Mouse (Mus musculus): Measurements from ENCODE around the gene Abcc1. TPM values are rescaled to one million over a fixed set of nuclear protein-coding genes. Genes with fewer than 3 reads are reported as not detected.

Abcc1 gene
- polyA plus RNA-seq, 1 experiment from 2014 or later = 8.2 TPM

DNA sequence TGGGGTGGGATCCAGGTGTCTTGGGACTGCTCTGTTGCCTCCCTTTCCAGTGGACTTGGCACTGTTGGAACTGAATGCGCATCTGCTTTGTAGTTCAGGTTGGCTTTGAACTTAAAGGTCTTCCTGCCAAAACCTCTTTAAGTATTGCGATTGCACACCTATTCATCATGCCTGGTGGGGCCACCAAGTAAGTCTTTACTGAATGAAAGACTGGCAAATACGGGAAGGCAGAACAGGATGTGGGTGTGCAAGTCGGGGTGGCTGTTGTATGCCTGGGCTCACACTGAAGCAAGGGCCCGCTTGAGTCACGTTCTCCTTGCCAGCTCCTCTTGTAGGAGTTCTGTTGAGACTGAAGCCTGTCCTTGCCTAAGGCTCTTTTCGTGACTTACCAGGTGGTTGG, 18.5 kb downstream of the Abcc1 start:
- Histone ChIP-seq H3K4me3 (no peak overlapping the region), H3K4me1 (no peaks in the 10 kb centered on the region), H3K9me3 (replicated peaks) (no peaks in the 10 kb centered on the region), H3K27ac (replicated peaks) (no peak overlapping the region), H3K36me3 (no peaks in the 10 kb centered on the region), H3K27me3 (ENCODE audit: low read depth, poor library complexity, severe bottlenecking) (no peaks in the 10 kb centered on the region)
- no peak for DNase-seq (ENCODE audit: low spot score)
- 90% methylated on average over 7 of the region's 7 CpGs for WGBS

DNA sequence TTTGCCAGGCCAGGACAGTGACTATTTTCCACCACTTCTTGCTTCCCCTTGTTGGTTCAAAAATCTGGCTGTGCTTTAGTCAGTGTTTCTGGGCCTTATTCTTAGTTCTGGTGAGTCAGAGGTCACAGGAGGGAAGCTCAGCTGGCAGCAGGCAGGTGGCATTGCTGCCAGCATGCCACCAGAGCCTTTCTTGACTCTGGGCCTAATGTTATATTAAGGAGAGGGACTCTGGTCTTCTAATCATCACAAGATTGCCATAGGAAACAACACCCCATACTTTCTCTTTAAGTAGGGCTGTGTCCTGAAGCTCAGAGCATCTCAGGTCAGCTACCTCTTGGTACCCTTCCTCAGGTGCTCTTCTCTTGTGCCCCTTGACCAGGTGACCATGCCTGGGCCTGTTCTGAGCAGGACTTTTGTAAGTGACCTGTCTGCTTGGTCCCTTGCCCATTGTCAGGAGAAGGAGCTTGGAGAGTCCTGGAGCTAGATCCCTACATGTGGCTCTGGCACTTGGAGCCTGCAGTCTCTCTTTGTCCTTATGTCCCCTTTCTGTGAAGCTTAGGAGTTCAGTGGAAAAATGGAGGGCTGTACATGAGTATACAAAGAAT, 19.8 kb downstream of the Abcc1 start:
- H3K4me3 ChIP-seq = no peak overlapping the region
- H3K36me3 ChIP-seq = no peaks in the 10 kb centered on the region
- H3K27ac ChIP-seq (replicated peaks) = no peak overlapping the region
- no peaks in the 10 kb centered on the region for H3K27me3 ChIP-seq (ENCODE audit: low read depth, poor library complexity, severe bottlenecking)
- no peaks in the 10 kb centered on the region for H3K9me3 ChIP-seq (replicated peaks)
- no peak for DNase-seq (ENCODE audit: low spot score)
- H3K4me1 ChIP-seq = no peaks in the 10 kb centered on the region

DNA sequence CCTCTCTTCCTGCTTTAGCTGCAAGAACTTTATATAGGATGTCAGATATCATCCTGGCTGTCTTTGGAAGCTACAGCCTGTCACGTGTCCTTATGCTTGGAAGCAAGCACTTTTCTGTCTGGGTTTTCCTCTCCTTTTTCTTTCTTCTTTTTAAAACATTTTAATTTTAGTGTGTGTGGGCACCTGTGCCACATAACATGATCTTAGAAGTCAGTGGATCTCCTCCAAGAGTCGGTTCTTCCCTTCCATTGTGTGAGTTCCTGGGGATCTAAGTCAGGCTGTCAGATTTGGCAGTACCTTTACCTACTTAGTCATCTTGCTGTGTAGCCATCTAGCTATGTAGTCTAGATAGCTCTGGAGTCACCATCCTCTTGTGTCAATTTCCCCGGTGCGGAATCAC, 37.9 kb downstream of the Abcc1 start:
- Histone ChIP-seq H3K4me3 (no peak overlapping the region), H3K36me3 (0 out of 2 replicates have a peak, but pooled peaks cover 14% of the 10 kb centered on the region), H3K27ac (replicated peaks) (no peak overlapping the region), H3K4me1 (no peaks in the 10 kb centered on the region), H3K9me3 (replicated peaks) (no peaks in the 10 kb centered on the region), H3K27me3 (ENCODE audit: low read depth, poor library complexity, severe bottlenecking) (no peaks in the 10 kb centered on the region)
- DNase-seq (ENCODE audit: low spot score) = no peak
- whole genome bisulfite sequencing = 93% methylated on average over 4 of the region's 4 CpGs

DNA sequence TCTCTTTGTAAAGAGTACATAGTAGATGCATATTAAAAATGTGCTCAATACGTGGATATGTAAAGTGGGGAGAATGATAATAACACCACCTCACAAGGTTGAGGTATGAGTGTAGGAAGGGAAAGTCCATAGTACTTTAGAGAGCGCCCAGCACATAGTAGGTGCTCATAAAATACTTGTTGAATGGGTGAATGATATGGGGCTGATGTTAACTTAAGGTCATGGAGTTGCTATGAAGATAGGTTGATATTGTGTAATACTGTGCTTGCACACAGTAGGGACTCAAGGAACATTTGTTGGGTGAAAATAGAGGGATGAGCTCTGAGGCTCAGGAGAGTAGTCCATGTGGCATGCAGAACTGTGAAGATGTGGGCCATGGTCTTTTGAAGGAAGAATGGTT, 42.1 kb downstream of the Abcc1 start:
- peaks cover 47% of the 10 kb centered on the region for H3K36me3 ChIP-seq
- 91% methylated on average over 2 of the region's 2 CpGs for WGBS
- no peaks in the 10 kb centered on the region for H3K9me3 ChIP-seq (replicated peaks)
- H3K4me1 ChIP-seq = no peaks in the 10 kb centered on the region
- DNase-seq (ENCODE audit: low spot score) = no peak
- no peak overlapping the region for H3K4me3 ChIP-seq
- H3K27me3 ChIP-seq (ENCODE audit: low read depth, poor library complexity, severe bottlenecking) = no peaks in the 10 kb centered on the region
- no peak overlapping the region for H3K27ac ChIP-seq (replicated peaks)

DNA sequence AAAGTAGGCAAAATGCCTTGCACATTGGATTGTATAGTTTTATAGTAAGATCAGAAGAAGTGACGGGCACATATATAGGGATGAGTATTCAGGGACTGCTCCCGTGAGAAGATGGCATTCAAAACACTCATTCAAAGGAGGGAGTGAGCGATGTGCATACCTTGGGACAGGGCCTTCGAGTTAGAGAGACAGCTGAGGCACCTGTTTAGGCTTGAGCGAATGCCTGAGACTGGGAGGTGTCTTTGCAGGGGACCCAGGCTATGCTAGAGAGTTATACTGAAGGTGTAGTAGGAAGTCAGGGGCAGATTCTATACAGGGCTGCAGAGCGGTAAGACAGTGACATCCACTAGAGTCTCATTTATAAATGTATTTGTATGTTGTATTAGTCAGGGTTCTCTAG, 44.3 kb downstream of the Abcc1 start:
- no peak for DNase-seq (ENCODE audit: low spot score)
- 92% methylated on average over 6 of the region's 6 CpGs for WGBS
- Histone ChIP-seq H3K36me3 (peaks cover 48% of the 10 kb centered on the region), H3K27me3 (ENCODE audit: low read depth, poor library complexity, severe bottlenecking) (no peaks in the 10 kb centered on the region), H3K27ac (replicated peaks) (no peak overlapping the region), H3K4me1 (no peaks in the 10 kb centered on the region), H3K9me3 (replicated peaks) (no peaks in the 10 kb centered on the region), H3K4me3 (no peak overlapping the region)

DNA sequence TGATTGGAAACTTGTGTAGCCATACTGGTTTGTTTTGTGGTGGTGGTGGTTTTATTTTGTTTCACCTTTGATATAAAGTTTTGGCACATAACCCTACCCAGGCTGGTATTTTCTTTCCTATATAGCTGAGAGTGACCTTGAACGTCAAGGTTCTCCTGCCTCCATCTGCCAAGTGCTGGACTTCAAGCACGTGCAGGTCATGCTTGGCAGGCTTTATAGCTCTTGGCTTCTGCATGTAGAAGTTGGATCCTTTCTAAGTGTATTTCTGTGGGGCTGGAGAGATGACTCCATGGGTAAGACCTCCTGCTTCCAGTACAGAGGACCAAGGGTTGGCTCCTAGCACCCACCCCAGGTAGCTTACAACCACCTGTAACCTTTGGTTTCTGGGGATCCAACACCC, 47.8 kb downstream of the Abcc1 start:
- peaks cover 68% of the 10 kb centered on the region for H3K36me3 ChIP-seq
- H3K4me3 ChIP-seq = no peak overlapping the region
- H3K9me3 ChIP-seq (replicated peaks) = no peaks in the 10 kb centered on the region
- WGBS = 92% methylated on average over 2 of the region's 2 CpGs
- H3K27ac ChIP-seq (replicated peaks) = no peak overlapping the region
- H3K27me3 ChIP-seq (ENCODE audit: low read depth, poor library complexity, severe bottlenecking) = no peaks in the 10 kb centered on the region
- no peaks in the 10 kb centered on the region for H3K4me1 ChIP-seq
- DNase-seq (ENCODE audit: low spot score) = no peak

DNA sequence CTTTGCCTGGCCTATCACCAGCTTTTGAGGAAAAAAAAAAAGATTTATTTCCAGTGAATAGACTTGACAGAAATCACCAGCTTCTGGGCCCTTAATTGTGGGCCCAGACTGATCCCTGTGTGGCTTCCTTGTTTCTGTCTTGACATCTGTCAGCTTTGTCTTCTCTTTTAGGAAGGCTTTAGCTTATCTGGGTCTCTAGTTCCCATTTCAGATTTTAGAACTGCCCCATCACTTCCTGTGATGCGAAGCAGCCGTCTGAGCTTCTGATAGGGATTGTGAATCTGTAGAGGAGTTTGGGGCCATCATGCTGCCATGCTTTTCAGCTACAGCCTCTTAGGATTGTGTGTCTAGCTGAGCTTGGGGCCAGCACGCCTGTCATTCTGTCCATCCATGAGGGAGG, 48.4 kb downstream of the Abcc1 start:
- H3K27me3 ChIP-seq (ENCODE audit: low read depth, poor library complexity, severe bottlenecking) = no peaks in the 10 kb centered on the region
- H3K27ac ChIP-seq (replicated peaks) = no peak overlapping the region
- H3K9me3 ChIP-seq (replicated peaks) = no peaks in the 10 kb centered on the region
- no peak overlapping the region for H3K4me3 ChIP-seq
- WGBS = 95% methylated on average over 3 of the region's 3 CpGs
- peaks cover 61% of the 10 kb centered on the region for H3K36me3 ChIP-seq
- DNase-seq (ENCODE audit: low spot score) = no peak
- no peaks in the 10 kb centered on the region for H3K4me1 ChIP-seq

DNA sequence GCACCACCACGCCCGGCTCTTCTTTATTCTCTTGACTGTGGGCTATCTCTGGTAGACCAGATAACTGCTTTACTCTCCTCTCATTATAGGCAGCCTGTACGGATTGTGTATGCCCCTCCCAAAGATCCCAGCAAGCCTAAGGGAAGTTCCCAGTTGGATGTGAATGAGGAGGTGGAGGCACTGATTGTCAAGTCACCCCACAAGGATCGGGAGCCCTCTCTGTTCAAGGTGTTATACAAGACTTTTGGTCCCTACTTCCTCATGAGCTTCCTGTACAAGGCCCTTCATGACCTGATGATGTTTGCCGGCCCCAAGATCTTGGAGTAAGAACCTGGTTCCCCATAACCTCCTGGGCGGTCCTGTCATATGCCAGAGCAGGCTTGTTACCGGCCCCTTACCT, 49.3 kb downstream of the Abcc1 start:
- no peak for DNase-seq (ENCODE audit: low spot score)
- H3K9me3 ChIP-seq (replicated peaks) = no peaks in the 10 kb centered on the region
- no peaks in the 10 kb centered on the region for H3K27me3 ChIP-seq (ENCODE audit: low read depth, poor library complexity, severe bottlenecking)
- H3K4me1 ChIP-seq = no peaks in the 10 kb centered on the region
- H3K4me3 ChIP-seq = no peak overlapping the region
- WGBS = 94% methylated on average over 7 of the region's 7 CpGs
- no peak overlapping the region for H3K27ac ChIP-seq (replicated peaks)
- H3K36me3 ChIP-seq = peaks cover 53% of the 10 kb centered on the region

DNA sequence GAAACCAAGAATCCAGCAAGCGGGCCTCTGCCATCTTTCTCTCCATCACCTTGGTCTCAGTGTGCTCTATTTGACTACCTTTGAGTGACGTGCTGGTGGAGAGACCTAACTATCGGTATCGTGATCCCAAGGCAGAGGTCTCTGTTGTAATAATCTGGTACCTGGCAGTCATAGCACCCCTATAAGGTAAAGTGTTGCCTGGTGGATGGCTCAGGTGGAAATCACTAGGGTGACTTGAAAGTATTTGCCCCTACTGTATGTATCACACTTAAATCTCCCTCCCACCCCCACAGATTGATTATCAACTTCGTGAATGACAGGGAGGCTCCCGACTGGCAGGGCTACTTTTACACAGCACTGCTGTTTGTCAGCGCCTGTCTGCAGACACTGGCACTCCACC, 49.8 kb downstream of the Abcc1 start:
- WGBS = 94% methylated on average over 7 of the region's 7 CpGs
- Histone ChIP-seq H3K9me3 (replicated peaks) (no peaks in the 10 kb centered on the region), H3K27me3 (ENCODE audit: low read depth, poor library complexity, severe bottlenecking) (no peaks in the 10 kb centered on the region), H3K4me1 (no peaks in the 10 kb centered on the region), H3K36me3 (peaks cover 48% of the 10 kb centered on the region), H3K4me3 (no peak overlapping the region), H3K27ac (replicated peaks) (no peak overlapping the region)
- DNase-seq (ENCODE audit: low spot score) = no peak

DNA sequence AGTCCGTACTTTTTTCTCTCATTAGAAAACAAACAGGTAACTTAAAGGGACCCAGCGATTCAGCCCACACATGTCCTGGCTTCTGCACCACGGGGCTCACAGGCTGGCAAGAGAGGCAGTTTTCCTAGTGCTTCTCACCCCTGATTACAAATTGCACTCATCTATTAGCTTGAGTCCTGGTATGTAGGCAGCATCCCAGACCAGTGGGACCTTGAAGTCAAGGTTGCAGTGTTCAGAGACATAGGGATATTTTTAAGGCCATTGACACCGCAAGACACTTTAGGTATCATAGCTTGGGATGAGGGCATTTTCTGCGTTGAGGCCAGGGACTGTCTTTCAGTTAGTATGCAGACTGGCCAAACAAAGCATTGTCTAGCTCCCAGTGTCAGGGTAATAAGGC, 51.2 kb downstream of the Abcc1 start:
- H3K27me3 ChIP-seq (ENCODE audit: low read depth, poor library complexity, severe bottlenecking) = no peaks in the 10 kb centered on the region
- WGBS = 93% methylated on average over 5 of the region's 5 CpGs
- H3K27ac ChIP-seq (replicated peaks) = no peak overlapping the region
- no peak for DNase-seq (ENCODE audit: low spot score)
- no peak overlapping the region for H3K4me3 ChIP-seq
- no peaks in the 10 kb centered on the region for H3K4me1 ChIP-seq
- H3K9me3 ChIP-seq (replicated peaks) = no peaks in the 10 kb centered on the region
- H3K36me3 ChIP-seq = peaks cover 34% of the 10 kb centered on the region

DNA sequence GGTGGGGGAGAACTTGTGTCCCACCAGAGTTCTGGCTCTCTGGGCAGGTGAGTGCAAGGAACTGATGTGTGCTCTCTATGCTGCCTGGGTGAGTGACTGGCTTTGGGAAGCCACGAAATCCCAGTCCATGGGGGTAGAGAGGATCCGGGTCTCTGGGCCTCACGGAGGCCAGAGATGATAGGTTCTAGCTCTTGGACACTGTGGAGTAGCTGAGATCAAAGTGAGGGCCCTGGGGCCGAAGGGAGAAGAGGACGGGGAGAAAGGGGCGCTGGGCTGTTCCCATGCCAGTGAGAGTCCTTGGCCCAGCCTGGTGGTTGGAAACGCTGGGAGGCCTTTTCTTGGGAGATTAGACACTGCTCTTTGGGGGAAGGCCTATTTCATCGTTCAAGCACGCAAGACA, 53.8 kb downstream of the Abcc1 start:
- Histone ChIP-seq H3K27me3 (ENCODE audit: low read depth, poor library complexity, severe bottlenecking) (no peaks in the 10 kb centered on the region), H3K36me3 (peaks cover 33% of the 10 kb centered on the region), H3K4me3 (no peak overlapping the region), H3K4me1 (no peaks in the 10 kb centered on the region), H3K27ac (replicated peaks) (no peak overlapping the region), H3K9me3 (replicated peaks) (no peaks in the 10 kb centered on the region)
- WGBS = 87% methylated on average over 9 of the region's 9 CpGs
- DNase-seq (ENCODE audit: low spot score) = no peak

DNA sequence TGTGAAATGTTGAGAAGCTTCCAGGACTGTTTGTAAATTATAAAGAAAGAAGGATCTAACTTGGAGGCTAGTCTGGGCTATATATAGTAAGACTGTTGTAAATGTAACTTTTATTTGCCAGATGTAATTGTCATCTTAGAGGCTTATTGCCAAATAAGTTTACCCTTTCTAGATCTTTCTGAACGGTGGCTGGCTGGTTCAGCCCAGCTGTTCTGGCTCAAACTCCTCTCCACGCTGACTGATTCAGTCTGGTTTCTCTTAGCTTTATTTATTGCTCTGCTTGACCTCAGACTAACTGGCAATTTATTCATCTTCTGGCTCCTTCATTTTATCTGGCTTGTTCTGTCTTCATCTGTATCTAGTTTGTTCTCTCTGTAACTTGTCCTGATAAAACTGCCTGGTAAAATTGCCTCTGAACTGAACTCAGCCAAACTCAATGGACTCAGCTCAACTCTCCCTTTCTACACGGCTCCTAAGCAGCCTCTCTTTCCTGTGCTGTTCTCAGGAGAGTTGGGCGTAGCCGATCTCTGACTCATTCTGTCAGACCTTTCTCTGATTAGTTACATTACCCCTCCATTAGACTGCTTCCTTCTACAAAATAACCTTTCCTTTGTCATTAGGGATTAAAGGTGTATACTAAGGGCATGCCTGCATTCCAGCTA, 55.7 kb downstream of the Abcc1 start:
- H3K9me3 ChIP-seq (replicated peaks) = no peaks in the 10 kb centered on the region
- DNase-seq (ENCODE audit: low spot score) = no peak
- 88% methylated on average over 5 of the region's 5 CpGs for WGBS

DNA sequence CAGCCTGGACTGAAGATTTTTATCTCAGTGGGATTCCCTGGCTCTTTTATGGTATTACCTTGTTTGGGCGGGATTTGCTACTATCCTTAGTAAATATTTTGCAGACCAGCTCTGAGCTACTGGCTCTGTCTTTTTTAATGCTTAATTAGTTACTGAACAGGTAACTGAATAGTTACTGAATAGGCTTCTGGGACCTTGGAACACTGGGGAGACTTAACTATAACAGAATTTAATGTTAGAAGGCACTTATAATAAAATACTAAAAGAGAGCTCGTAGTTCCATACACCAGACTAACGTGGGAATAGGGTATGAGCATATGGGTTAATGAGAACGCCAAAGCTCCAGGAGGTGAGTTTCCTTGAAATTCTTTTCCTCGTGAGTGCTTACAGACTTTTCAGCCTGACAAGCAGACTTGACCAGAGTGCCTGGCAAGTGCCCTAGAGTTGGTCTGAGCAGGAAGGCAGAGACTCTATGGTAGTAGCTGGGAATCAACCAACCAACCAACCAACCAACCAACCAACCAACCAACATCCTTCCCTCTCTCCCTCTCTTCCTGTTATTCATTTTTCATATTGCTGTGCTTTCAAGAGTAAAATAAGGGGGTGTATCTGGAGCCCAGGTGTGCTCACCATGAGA, 59.3 kb downstream of the Abcc1 start:
- WGBS = 88% methylated on average over 5 of the region's 5 CpGs
- H3K9me3 ChIP-seq (replicated peaks) = no peaks in the 10 kb centered on the region
- H3K4me3 ChIP-seq = no peak overlapping the region
- H3K27ac ChIP-seq (replicated peaks) = no peak overlapping the region
- H3K36me3 ChIP-seq = peaks cover 15% of the 10 kb centered on the region
- DNase-seq (ENCODE audit: low spot score) = no peak
- no peaks in the 10 kb centered on the region for H3K4me1 ChIP-seq
- no peaks in the 10 kb centered on the region for H3K27me3 ChIP-seq (ENCODE audit: low read depth, poor library complexity, severe bottlenecking)

More for the DNA sequence above, 55.7 kb downstream of the Abcc1 start:
- Histone ChIP-seq H3K4me1 (no peaks in the 10 kb centered on the region), H3K27ac (replicated peaks) (no peak overlapping the region), H3K27me3 (ENCODE audit: low read depth, poor library complexity, severe bottlenecking) (no peaks in the 10 kb centered on the region), H3K36me3 (peaks cover 17% of the 10 kb centered on the region), H3K4me3 (no peak overlapping the region)

Data from midbrain, embryonic 10.5 days (tissue).